Mouse (Mus musculus): ENCODE data around the gene Emp1. TPM values are rescaled to one million over a fixed set of nuclear protein-coding genes. Genes with fewer than 3 reads are reported as not detected.

Gene Emp1
- polyA plus RNA-seq, 1 experiment = 10.5 TPM

DNA sequence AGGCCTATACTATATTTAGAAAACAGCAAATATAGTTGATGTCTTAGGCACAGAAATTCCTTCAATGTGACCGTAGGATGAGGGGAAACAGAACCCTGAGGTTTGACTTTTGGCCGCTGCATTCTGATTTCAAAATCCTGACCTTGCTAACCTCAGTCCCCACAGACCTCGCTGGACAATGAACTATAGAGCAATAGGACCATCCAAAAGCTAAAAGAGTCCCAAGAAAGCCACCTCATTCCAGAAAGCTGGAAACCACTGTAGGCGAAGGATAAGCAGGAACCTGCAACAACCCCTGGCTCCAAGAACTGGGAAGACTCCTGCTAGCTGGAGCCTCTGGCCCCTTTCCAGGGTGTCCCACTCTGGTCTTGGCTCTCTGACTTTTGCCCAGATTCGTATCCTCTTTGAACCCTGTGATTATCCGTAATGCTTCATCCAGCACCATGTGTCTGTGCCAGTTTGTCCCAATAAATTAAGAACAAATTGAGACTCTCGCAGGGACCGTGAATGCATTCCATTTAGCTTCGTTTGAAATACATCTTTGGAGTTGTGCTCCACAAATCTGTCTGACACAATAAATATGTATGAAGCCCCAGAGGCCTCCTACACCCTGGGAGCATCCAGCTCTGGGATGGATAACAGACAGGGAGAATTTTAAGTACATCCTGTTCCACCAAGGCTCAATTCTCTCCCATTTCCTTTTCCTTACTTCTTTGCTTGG, 21.8 kb upstream of the Emp1 start:
- TF ChIP-seq POLR2A (IDR thresholded peaks at IDR 0.05; ENCODE audit: low read depth, low read length) = no peak
- no peak for TF ChIP-seq CTCF (IDR thresholded peaks at IDR 0.05; ENCODE audit: extremely low read depth, insufficient read depth, insufficient read length, insufficient replicate concordance)
- Histone ChIP-seq H3K27me3 (ENCODE audit: control insufficient read depth, insufficient read depth, low read length) (no peaks in the 10 kb centered on the region), H3K27ac (ENCODE audit: insufficient read depth, low read length) (no peak overlapping the region), H3K36me3 (ENCODE audit: control insufficient read depth, insufficient read depth, low read length) (no peaks in the 10 kb centered on the region), H3K4me3 (ENCODE audit: extremely low read depth, insufficient read depth, insufficient read length) (no peak overlapping the region), H3K4me1 (ENCODE audit: control insufficient read depth, insufficient read depth, insufficient read length) (no peaks in the 10 kb centered on the region)
- DNase-seq (ENCODE audit: low read depth in 1 of 2, low spot score in 2 of 2) = no peak
- 77% methylated on average over 9 of the region's 9 CpGs for WGBS

- Histone ChIP-seq H3K4me3 (ENCODE audit: extremely low read depth, insufficient read depth, insufficient read length) (no peak overlapping the region), H3K36me3 (ENCODE audit: control insufficient read depth, insufficient read depth, low read length) (no peaks in the 10 kb centered on the region), H3K4me1 (ENCODE audit: control insufficient read depth, insufficient read depth, insufficient read length) (no peaks in the 10 kb centered on the region), H3K27me3 (ENCODE audit: control insufficient read depth, insufficient read depth, low read length) (no peaks in the 10 kb centered on the region), H3K27ac (ENCODE audit: insufficient read depth, low read length) (no peak overlapping the region)
- DNase-seq (ENCODE audit: low read depth in 1 of 2, low spot score in 2 of 2) = no peak
- 17% methylated on average over 4 of the region's 4 CpGs for WGBS
- TF ChIP-seq POLR2A (IDR thresholded peaks at IDR 0.05; ENCODE audit: low read depth, low read length) (no peak), CTCF (IDR thresholded peaks at IDR 0.05; ENCODE audit: extremely low read depth, insufficient read depth, insufficient read length, insufficient replicate concordance) (no peak)
These were observed 21.3 kb upstream of the Emp1 start for GRCm38 (mm10) chr6:135341076-135341378.

DNA sequence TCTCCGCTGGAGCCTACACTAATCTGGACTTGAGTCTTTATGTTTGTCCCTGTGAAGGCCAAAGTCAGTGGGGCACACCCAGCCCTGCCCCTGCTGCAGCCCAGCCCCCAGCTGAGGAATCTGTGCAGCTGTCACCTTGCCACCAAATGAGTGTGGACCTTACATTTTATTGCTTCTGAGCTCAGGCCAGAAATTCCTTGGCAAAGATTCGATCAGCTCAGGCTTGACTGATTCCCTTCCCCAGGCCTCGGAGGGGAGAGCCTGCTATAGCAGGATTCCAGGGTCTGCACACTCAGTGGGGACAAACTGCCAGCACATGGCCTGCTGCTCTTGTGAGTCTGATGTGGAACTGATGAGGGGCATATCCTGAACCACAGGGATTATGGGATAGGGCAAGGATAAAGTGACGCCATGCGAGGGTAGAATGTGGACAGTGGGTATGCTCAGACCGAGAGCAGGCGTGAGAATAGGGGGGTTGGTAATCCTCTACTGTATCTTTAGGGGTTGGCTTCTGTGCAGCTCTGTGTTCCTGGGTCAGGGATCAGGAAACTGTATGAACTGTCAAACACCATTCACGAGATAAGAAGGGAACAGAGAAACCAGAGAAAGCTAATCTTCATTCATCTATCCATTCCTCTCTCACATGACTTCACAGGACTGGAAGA, 10.6 kb upstream of the Emp1 start:
- H3K4me1 ChIP-seq (ENCODE audit: control insufficient read depth, insufficient read depth, insufficient read length) = no peaks in the 10 kb centered on the region
- no peak for TF ChIP-seq CTCF (IDR thresholded peaks at IDR 0.05; ENCODE audit: extremely low read depth, insufficient read depth, insufficient read length, insufficient replicate concordance)
- TF ChIP-seq POLR2A (IDR thresholded peaks at IDR 0.05; ENCODE audit: low read depth, low read length) = no peak
- H3K27ac ChIP-seq (ENCODE audit: insufficient read depth, low read length) = no peak overlapping the region
- H3K4me3 ChIP-seq (ENCODE audit: extremely low read depth, insufficient read depth, insufficient read length) = no peak overlapping the region
- no peak for DNase-seq (ENCODE audit: low read depth in 1 of 2, low spot score in 2 of 2)
- 87% methylated on average over 8 of the region's 8 CpGs for WGBS
- no peaks in the 10 kb centered on the region for H3K36me3 ChIP-seq (ENCODE audit: control insufficient read depth, insufficient read depth, low read length)
- no peaks in the 10 kb centered on the region for H3K27me3 ChIP-seq (ENCODE audit: control insufficient read depth, insufficient read depth, low read length)

- TF ChIP-seq POLR2A (IDR thresholded peaks at IDR 0.05; ENCODE audit: low read depth, low read length) (no peak), CTCF (IDR thresholded peaks at IDR 0.05; ENCODE audit: extremely low read depth, insufficient read depth, insufficient read length, insufficient replicate concordance) (no peak)
- no peak for DNase-seq (ENCODE audit: low read depth in 1 of 2, low spot score in 2 of 2)
- H3K27ac ChIP-seq (ENCODE audit: insufficient read depth, low read length) = no peak overlapping the region
- WGBS = 87% methylated on average over 4 of the region's 4 CpGs
- H3K27me3 ChIP-seq (ENCODE audit: control insufficient read depth, insufficient read depth, low read length) = no peaks in the 10 kb centered on the region
- H3K36me3 ChIP-seq (ENCODE audit: control insufficient read depth, insufficient read depth, low read length) = no peaks in the 10 kb centered on the region
- H3K4me3 ChIP-seq (ENCODE audit: extremely low read depth, insufficient read depth, insufficient read length) = no peak overlapping the region
- H3K4me1 ChIP-seq (ENCODE audit: control insufficient read depth, insufficient read depth, insufficient read length) = no peaks in the 10 kb centered on the region
These were observed 9.8 kb upstream of the Emp1 start for GRCm38 (mm10) chr6:135352537-135352936.

GRCm38 (mm10) chr6:135354953-135355352, 7.4 kb upstream of the Emp1 start:
- WGBS = 92% methylated on average over 4 of the region's 4 CpGs
- no peak overlapping the region for H3K4me3 ChIP-seq (ENCODE audit: extremely low read depth, insufficient read depth, insufficient read length)
- TF ChIP-seq POLR2A (IDR thresholded peaks at IDR 0.05; ENCODE audit: low read depth, low read length) = no peak
- no peak for TF ChIP-seq CTCF (IDR thresholded peaks at IDR 0.05; ENCODE audit: extremely low read depth, insufficient read depth, insufficient read length, insufficient replicate concordance)
- H3K36me3 ChIP-seq (ENCODE audit: control insufficient read depth, insufficient read depth, low read length) = no peaks in the 10 kb centered on the region
- no peak overlapping the region for H3K27ac ChIP-seq (ENCODE audit: insufficient read depth, low read length)
- H3K4me1 ChIP-seq (ENCODE audit: control insufficient read depth, insufficient read depth, insufficient read length) = no peaks in the 10 kb centered on the region
- no peaks in the 10 kb centered on the region for H3K27me3 ChIP-seq (ENCODE audit: control insufficient read depth, insufficient read depth, low read length)
- no peak for DNase-seq (ENCODE audit: low read depth in 1 of 2, low spot score in 2 of 2)

DNA sequence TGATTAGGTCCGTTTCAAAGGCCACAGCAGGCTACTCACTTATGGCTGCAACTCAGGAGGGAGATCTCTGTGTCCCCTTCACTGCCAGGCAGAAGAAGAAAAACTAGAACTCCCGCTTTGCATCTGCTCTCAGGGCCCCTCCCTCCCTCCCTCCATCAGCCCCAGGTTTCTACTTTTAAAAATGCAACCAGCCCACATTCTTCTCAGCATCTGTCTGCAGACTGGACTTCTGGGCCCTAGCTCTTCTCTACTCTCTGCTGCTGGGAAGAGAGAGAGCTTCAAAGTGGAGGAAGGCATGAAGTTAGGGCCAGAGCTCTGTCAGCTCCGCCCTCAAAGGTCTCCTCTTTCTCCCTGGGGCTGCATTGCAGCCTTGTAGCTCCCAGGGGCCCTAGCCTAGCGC, 2.0 kb upstream of the Emp1 start:
- H3K27ac ChIP-seq (ENCODE audit: insufficient read depth, low read length) = no peak overlapping the region
- 0 out of 2 replicates have a peak, but pooled peaks cover 2% of the 10 kb centered on the region for H3K27me3 ChIP-seq (ENCODE audit: control insufficient read depth, insufficient read depth, low read length)
- no peak overlapping the region for H3K4me3 ChIP-seq (ENCODE audit: extremely low read depth, insufficient read depth, insufficient read length)
- 78% methylated on average over 4 of the region's 4 CpGs for WGBS
- TF ChIP-seq POLR2A (IDR thresholded peaks at IDR 0.05; ENCODE audit: low read depth, low read length) (no peak), CTCF (IDR thresholded peaks at IDR 0.05; ENCODE audit: extremely low read depth, insufficient read depth, insufficient read length, insufficient replicate concordance) (no peak)
- DNase-seq (ENCODE audit: low read depth in 1 of 2, low spot score in 2 of 2) = no peak
- H3K4me1 ChIP-seq (ENCODE audit: control insufficient read depth, insufficient read depth, insufficient read length) = peaks cover 13% of the 10 kb centered on the region; the same call in 1 of the 2 replicates
- H3K36me3 ChIP-seq (ENCODE audit: control insufficient read depth, insufficient read depth, low read length) = no peaks in the 10 kb centered on the region

- TF ChIP-seq CTCF (IDR thresholded peaks at IDR 0.05; ENCODE audit: extremely low read depth, insufficient read depth, insufficient read length, insufficient replicate concordance) = no peak
- no peak for TF ChIP-seq POLR2A (IDR thresholded peaks at IDR 0.05; ENCODE audit: low read depth, low read length)
- no peak overlapping the region for H3K4me3 ChIP-seq (ENCODE audit: extremely low read depth, insufficient read depth, insufficient read length)
- 0 out of 2 replicates have a peak, but pooled peaks cover 2% of the 10 kb centered on the region for H3K27me3 ChIP-seq (ENCODE audit: control insufficient read depth, insufficient read depth, low read length)
- no peaks in the 10 kb centered on the region for H3K36me3 ChIP-seq (ENCODE audit: control insufficient read depth, insufficient read depth, low read length)
- H3K27ac ChIP-seq (ENCODE audit: insufficient read depth, low read length) = no peak overlapping the region
- H3K4me1 ChIP-seq (ENCODE audit: control insufficient read depth, insufficient read depth, insufficient read length) = peaks cover 13% of the 10 kb centered on the region; the same call in 1 of the 2 replicates
- 81% methylated on average over 3 of the region's 3 CpGs for whole genome bisulfite sequencing
- no peak for DNase-seq (ENCODE audit: low read depth in 1 of 2, low spot score in 2 of 2)
These were observed 267 bp upstream of the Emp1 start for GRCm38 (mm10) chr6:135362098-135362458.
